Mouse (Mus musculus) neutrophil, adult 5-6 weeks (primary cell): ENCODE data around the gene Lgalsl. TPM values are rescaled to one million over a fixed set of nuclear protein-coding genes. Genes with fewer than 3 reads are reported as not detected.

Source experiments
- ATAC-seq: fragments of 151-379, 151-347 bp; 2 replicates; pipeline ENCODE4 v1.8.0; 2017; ENCODE audit warnings: mild to moderate bottlenecking, moderate TSS enrichment; ENCODE audit not compliant: insufficient number of reproducible peaks, poor library complexity, low FRiP score, severe bottlenecking; ENCODE audit errors: extremely low read depth
- total RNA-seq: library from RNA; stranded (forward); fragments of 200-1000 nt; gene quantifications from 2 replicates; pipeline ENCODE4 v1.2.3, GENCODE M21; 2017

The Lgalsl gene
- 2.1 and 2.6 TPM in 2 replicates for total RNA-seq

GRCm38 (mm10) chr11:20830686-20831505 is at the start of gene Lgalsl:
Lgalsl (minus strand) TSS chr11:20831056.
- ATAC-seq: peak; percentile 30; the same call in 1 of the 2 replicates

- ATAC-seq: no peak
These were observed 47.8 kb upstream of the Lgalsl start for GRCm38 (mm10) chr11:20878644-20879043.

- ATAC-seq: no peak
These were observed 46.8 kb upstream of the Lgalsl start for GRCm38 (mm10) chr11:20877578-20878096.

GRCm38 (mm10) chr11:20873386-20873785 is 42.5 kb upstream of the Lgalsl start:
- ATAC-seq: no peak

GRCm38 (mm10) chr11:20872911-20873310 is 42.1 kb upstream of the Lgalsl start:
- ATAC-seq: no peak

- no peak for ATAC-seq
These were observed 41.6 kb upstream of the Lgalsl start for GRCm38 (mm10) chr11:20872444-20872843.

GRCm38 (mm10) chr11:20869927-20870326 is 39.1 kb upstream of the Lgalsl start:
- no peak for ATAC-seq

GRCm38 (mm10) chr11:20865450-20865849 is 34.6 kb upstream of the Lgalsl start:
- no peak for ATAC-seq

- ATAC-seq: no peak
These were observed 33.8 kb upstream of the Lgalsl start for GRCm38 (mm10) chr11:20864647-20865046.

- ATAC-seq: no peak
These were observed 31.2 kb upstream of the Lgalsl start for GRCm38 (mm10) chr11:20862101-20862500.

- no peak for ATAC-seq
These were observed 29.5 kb upstream of the Lgalsl start for GRCm38 (mm10) chr11:20860351-20860750.

GRCm38 (mm10) chr11:20859858-20860257 is 29.0 kb upstream of the Lgalsl start:
- ATAC-seq: no peak

- no peak for ATAC-seq
These were observed 28.2 kb upstream of the Lgalsl start for GRCm38 (mm10) chr11:20858921-20859668.

GRCm38 (mm10) chr11:20857921-20858320 is 27.1 kb upstream of the Lgalsl start:
- no peak for ATAC-seq

GRCm38 (mm10) chr11:20854032-20854741 is 23.3 kb upstream of the Lgalsl start:
- no peak for ATAC-seq

GRCm38 (mm10) chr11:20850196-20850595 is 19.3 kb upstream of the Lgalsl start:
- ATAC-seq: no peak

GRCm38 (mm10) chr11:20849403-20849802 is 18.5 kb upstream of the Lgalsl start:
- no peak for ATAC-seq

- no peak for ATAC-seq
These were observed 6.5 kb upstream of the Lgalsl start for GRCm38 (mm10) chr11:20837366-20837765.

GRCm38 (mm10) chr11:20831600-20832137 is 813 bp upstream of the Lgalsl start:
- ATAC-seq: no peak
